Mouse (Mus musculus) monocyte, adult 2 months (primary cell): ENCODE measurements at regions not wholly inside any gene's neighbourhood (a gene's known extent, or its start where the extent isn't known, plus 50 kb on each side); places are given as distances from the start of the nearest gene placed in this dataset.

Experiments
- DNase-seq, 2 experiments: peaks; one replicate each; pipeline ENCODE4 v3.0.0; 2022; ENCODE audit warnings: low spot score in 2 of 2, low read depth in 1 of 2

GRCm38 (mm10) chr6:116998948-116999682 is 169.2 kb upstream of the Cxcl12 start:
- DNase-seq = no peak

GRCm38 (mm10) chr6:116999940-117000339 is 168.4 kb upstream of the Cxcl12 start:
- no peak for DNase-seq

GRCm38 (mm10) chr6:117000951-117001725 is 167.2 kb upstream of the Cxcl12 start:
- no peak for DNase-seq

- DNase-seq = no peak
These were observed 155.7 kb upstream of the Cxcl12 start for GRCm38 (mm10) chr6:117012621-117013020.

- DNase-seq = no peak
These were observed 152.9 kb upstream of the Cxcl12 start for GRCm38 (mm10) chr6:117015461-117015860.

GRCm38 (mm10) chr6:117021851-117022250 is 146.5 kb upstream of the Cxcl12 start:
- no peak for DNase-seq

- DNase-seq = no peak
These were observed 136.1 kb upstream of the Cxcl12 start for GRCm38 (mm10) chr6:117032042-117032746.

GRCm38 (mm10) chr6:117043744-117044143 is 124.6 kb upstream of the Cxcl12 start:
- DNase-seq = no peak

GRCm38 (mm10) chr6:117049459-117050010 is 118.8 kb upstream of the Cxcl12 start:
- DNase-seq = no peak

- no peak for DNase-seq
These were observed 107.6 kb upstream of the Cxcl12 start for GRCm38 (mm10) chr6:117060688-117061087.

- no peak for DNase-seq
These were observed 100.6 kb upstream of the Cxcl12 start for GRCm38 (mm10) chr6:117067541-117068305.

GRCm38 (mm10) chr6:117071311-117071710 is 97.0 kb upstream of the Cxcl12 start:
- DNase-seq = no peak

GRCm38 (mm10) chr6:117071857-117072256 is 96.5 kb upstream of the Cxcl12 start:
- no peak for DNase-seq

- DNase-seq = no peak
These were observed 88.8 kb upstream of the Cxcl12 start for GRCm38 (mm10) chr6:117079500-117079899.

GRCm38 (mm10) chr6:117080973-117081372 is 87.4 kb upstream of the Cxcl12 start:
- DNase-seq = no peak

GRCm38 (mm10) chr6:117084211-117084610 is 84.1 kb upstream of the Cxcl12 start:
- DNase-seq = no peak

- no peak for DNase-seq
These were observed 83.4 kb upstream of the Cxcl12 start for GRCm38 (mm10) chr6:117084833-117085500.

- DNase-seq = no peak
These were observed 73.6 kb upstream of the Cxcl12 start for GRCm38 (mm10) chr6:117094742-117095141.

- no peak for DNase-seq
These were observed 68.5 kb upstream of the Cxcl12 start for GRCm38 (mm10) chr6:117099871-117100270.

GRCm38 (mm10) chr6:117102693-117103092 is 65.6 kb upstream of the Cxcl12 start:
- no peak for DNase-seq
